Mouse (Mus musculus): Measurements from ENCODE around the gene Olfr1133.
"Not testable (repeated sequence)": the region's sequence is repeated elsewhere in the genome, so short reads cannot be mapped to it uniquely, and the experiment has no call there.

The Olfr1133 gene

GRCm38 (mm10) chr2:87647274-87647673 lies at the start of gene Olfr1133:
Gene Olfr1133, minus strand, starts transcription at chr2:87647374.
- POLR2A ChIA-PET: no interaction called here
- CTCF ChIA-PET: no interaction called here

- CTCF ChIA-PET: no interaction called here
Measured at GRCm38 (mm10) chr2:87693847-87694246, 46.7 kb upstream of the Olfr1133 start, which contains the start of gene Olfr1136. Gene Olfr1136, minus strand, starts transcription at chr2:87693947.

GRCm38 (mm10) chr2:87673564-87673963 lies 26.4 kb upstream of the Olfr1133 start, which contains the start of gene Olfr1135:
Gene Olfr1135, minus strand, starts transcription at chr2:87673664.
- ChIA-PET POLR2A (no interaction called here), CTCF (no interaction called here)

More at GRCm38 (mm10) chr2:87693847-87694246, 46.7 kb upstream of the Olfr1133 start, which contains the start of gene Olfr1136:
- POLR2A ChIA-PET: no interaction called here

DNA sequence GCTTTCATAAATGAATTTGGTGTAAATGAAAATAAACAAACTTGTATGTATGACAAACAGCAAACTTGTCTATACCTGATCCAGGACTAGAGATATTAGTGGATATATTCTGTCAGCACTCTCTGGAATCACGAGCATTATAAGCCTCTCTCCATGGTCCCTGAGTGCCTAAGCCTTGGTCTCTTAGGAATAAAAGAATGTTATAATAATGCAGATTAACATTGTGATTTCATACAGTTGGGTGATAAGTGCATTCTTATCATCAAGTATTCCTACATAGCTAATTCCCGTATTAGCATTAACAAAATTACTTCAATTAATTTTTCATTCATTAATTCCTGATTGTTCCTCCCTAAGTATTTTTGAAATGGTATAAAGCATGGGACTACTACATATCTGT lies 11.2 kb upstream of the Olfr1133 start, which contains the start of gene Olfr1134:
Gene Olfr1134, minus strand, starts transcription at position 101 of the 400 bp plus-strand sequence.
- CTCF ChIA-PET: no interaction called here
- POLR2A ChIA-PET: no interaction called here

DNA sequence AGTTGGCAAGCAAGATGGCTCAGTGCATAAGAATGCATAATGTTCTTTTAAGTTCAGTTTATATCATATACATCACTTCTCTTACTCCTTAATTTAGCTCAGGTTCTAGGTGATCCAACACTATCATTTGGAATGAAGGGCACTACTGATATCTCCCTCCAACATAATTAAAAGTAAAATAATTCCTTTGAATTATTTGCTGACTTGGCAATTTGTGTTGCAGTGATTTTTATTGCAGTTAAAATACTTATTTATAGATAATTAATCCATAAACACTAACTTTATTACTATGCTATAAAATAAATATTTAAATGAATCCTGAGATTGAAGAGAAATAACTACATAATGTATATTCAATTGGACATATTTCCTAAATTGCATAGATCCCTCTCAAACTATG lies 4.7 kb downstream of the Olfr1133 start:
- CTCF ChIA-PET: interaction anchor here in 1 of 4 experiments (0.5 kb wide), 1 partner anchor 405 kb away, joined by 3 read pairs; no protein-coding TSS in a partner anchor
- POLR2A ChIA-PET: no interaction called here

DNA sequence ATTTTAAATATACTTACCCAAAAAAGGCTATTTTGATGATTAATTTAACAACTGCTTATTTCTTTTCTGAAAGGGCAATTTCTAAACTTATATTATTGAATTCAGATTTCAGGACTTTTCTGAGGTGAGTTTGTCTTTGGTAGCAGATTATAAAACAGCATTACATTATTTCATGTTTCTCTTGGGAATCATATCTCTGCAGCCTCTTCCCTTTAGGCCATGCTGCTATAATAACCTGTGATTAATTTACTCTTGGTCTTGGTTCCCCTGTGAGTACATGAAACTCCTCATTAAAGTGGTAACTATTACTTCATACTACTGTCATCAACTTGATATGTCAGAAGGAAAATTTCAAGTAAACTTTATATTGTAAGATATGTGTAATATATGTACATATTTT lies 9.7 kb downstream of the Olfr1133 start, which contains the start of gene Olfr1132:
Gene Olfr1132, minus strand, starts transcription at position 101 of the 400 bp plus-strand sequence.
- CTCF ChIA-PET: no interaction called here
- POLR2A ChIA-PET: no interaction called here

DNA sequence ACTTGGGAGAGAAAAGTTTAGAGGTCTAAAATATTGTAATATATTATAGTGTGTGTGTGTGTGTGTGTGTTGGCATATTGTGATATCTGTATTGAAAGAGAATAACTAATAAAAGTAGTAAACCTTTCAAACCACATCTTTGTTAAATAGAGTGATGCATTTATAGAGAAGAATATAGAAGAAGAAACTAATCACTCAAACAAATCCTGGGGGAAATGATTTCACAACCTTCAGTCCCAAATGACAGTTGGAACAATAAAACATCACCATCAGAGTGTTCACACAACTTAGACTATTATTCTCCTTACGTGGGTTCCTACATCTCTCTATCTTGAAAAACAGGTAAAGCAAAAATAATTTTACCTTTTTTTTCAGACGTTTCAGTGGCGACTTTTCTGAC lies 20.4 kb downstream of the Olfr1133 start, which contains the start of gene Olfr1131:
Gene Olfr1131, plus strand, starts transcription at position 301 of the 400 bp plus-strand sequence.
- CTCF ChIA-PET: no interaction called here
- POLR2A ChIA-PET: no interaction called here

- CTCF ChIA-PET, POLR2A ChIA-PET: not testable (repeated sequence)
Measured at GRCm38 (mm10) chr2:87605912-87606311, 41.3 kb downstream of the Olfr1133 start, which contains the start of gene Olfr1130. Gene Olfr1130, plus strand, starts transcription at chr2:87606212.

Data from embryonic stem cell, embryonic (primary cell).